Mouse (Mus musculus): ENCODE measurements around the gene Ucp2. TPM values are rescaled to one million over a fixed set of nuclear protein-coding genes. Genes with fewer than 3 reads are reported as not detected.
A peak's percentile ranks its signal among the peaks of the same experiment; 100 is the strongest.
"Not testable (repeated sequence)": the region's sequence is repeated elsewhere in the genome, so short reads cannot be mapped to it uniquely, and the experiment has no call there.

Gene Ucp2
- polyA plus RNA-seq, 1 experiment from 2014 or later = 208 TPM

DNA sequence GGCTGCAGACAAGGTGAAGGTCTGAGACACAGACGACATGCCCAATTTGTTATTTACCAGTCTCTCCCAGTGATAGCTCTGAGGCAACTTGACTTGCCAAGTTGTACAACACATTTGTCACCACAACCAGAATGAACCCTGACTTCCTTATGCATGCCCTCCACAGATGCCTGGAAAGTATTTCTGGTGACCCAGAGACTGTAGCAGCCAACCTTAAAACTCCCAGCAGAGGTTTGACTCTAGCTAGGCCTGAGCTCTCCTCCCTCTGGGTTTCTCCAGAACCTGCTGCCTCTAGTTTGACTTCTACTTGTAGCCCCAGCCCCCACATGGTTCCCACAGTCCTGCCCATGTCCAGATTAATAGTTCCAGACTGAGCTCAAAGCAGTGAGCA lies 21.7 kb upstream of the Ucp2 start:
- Histone ChIP-seq H3K36me3 (ENCODE audit: control insufficient read depth, insufficient read depth, low read length) (peaks cover 7% of the 10 kb centered on the region; the same call in 1 of the 2 replicates), H3K4me2 (replicated peaks; ENCODE audit: low read depth, low read length) (no peak overlapping the region), H3K27me3 (ENCODE audit: control insufficient read depth, insufficient read depth, low read length) (no peaks in the 10 kb centered on the region), H3K9me3 (ENCODE audit: control insufficient read depth, low read depth, low read length) (no peaks in the 10 kb centered on the region), H3K4me1 (ENCODE audit: control insufficient read depth, insufficient read depth, low read length) (no peaks in the 10 kb centered on the region; the same call in 1 of the 2 replicates), H3K9ac (replicated peaks; ENCODE audit: low read depth, low read length) (no peak overlapping the region), H3K27ac (ENCODE audit: low read length) (no peak overlapping the region), H3K4me3 (ENCODE audit: low read depth, low read length) (no peak overlapping the region)
- WGBS = 81% methylated on average over 1 of the region's 1 CpGs
- ATAC-seq (ENCODE audit: insufficient number of reproducible peaks, insufficient read depth, low FRiP score, low read depth) = no peak

- Histone ChIP-seq H3K4me3 (ENCODE audit: low read depth, low read length) (no peak within 1 kb of the TSS), H3K27ac (ENCODE audit: low read length) (no peak within 1 kb of the TSS), H3K36me3 (ENCODE audit: control insufficient read depth, insufficient read depth, low read length) (peaks cover 7% of the 10 kb centered on the region; the same call in 1 of the 2 replicates), H3K4me1 (ENCODE audit: control insufficient read depth, insufficient read depth, low read length) (no peaks in the 10 kb centered on the region), H3K9ac (replicated peaks; ENCODE audit: low read depth, low read length) (no peak within 1 kb of the TSS), H3K4me2 (replicated peaks; ENCODE audit: low read depth, low read length) (no peak within 1 kb of the TSS), H3K27me3 (ENCODE audit: control insufficient read depth, insufficient read depth, low read length) (no peaks in the 10 kb centered on the region), H3K9me3 (ENCODE audit: control insufficient read depth, low read depth, low read length) (no peaks in the 10 kb centered on the region)
- WGBS = 80% methylated on average over 6 of the region's 6 CpGs
- no peak for ATAC-seq (ENCODE audit: insufficient number of reproducible peaks, insufficient read depth, low FRiP score, low read depth)
These were observed 20.4 kb upstream of the Ucp2 start, which contains the start of gene Ucp3 for GRCm38 (mm10) chr7:100472777-100473176. Gene Ucp3, plus strand, starts transcription at chr7:100472990.

- WGBS = 78% methylated on average over 9 of the region's 9 CpGs
- no peak overlapping the region for H3K4me2 ChIP-seq (replicated peaks; ENCODE audit: low read depth, low read length)
- no peaks in the 10 kb centered on the region for H3K27me3 ChIP-seq (ENCODE audit: control insufficient read depth, insufficient read depth, low read length)
- H3K9me3 ChIP-seq (ENCODE audit: control insufficient read depth, low read depth, low read length) = no peaks in the 10 kb centered on the region
- ATAC-seq (ENCODE audit: insufficient number of reproducible peaks, insufficient read depth, low FRiP score, low read depth) = no peak
- H3K9ac ChIP-seq (replicated peaks; ENCODE audit: low read depth, low read length) = no peak overlapping the region
- H3K36me3 ChIP-seq (ENCODE audit: control insufficient read depth, insufficient read depth, low read length) = peaks cover 7% of the 10 kb centered on the region; the same call in 1 of the 2 replicates
- no peak overlapping the region for H3K27ac ChIP-seq (ENCODE audit: low read length)
- no peaks in the 10 kb centered on the region for H3K4me1 ChIP-seq (ENCODE audit: control insufficient read depth, insufficient read depth, low read length)
- H3K4me3 ChIP-seq (ENCODE audit: low read depth, low read length) = no peak overlapping the region
These were observed 19.2 kb upstream of the Ucp2 start for GRCm38 (mm10) chr7:100473846-100474454.

GRCm38 (mm10) chr7:100474680-100475079 lies 18.5 kb upstream of the Ucp2 start:
- H3K9me3 ChIP-seq (ENCODE audit: control insufficient read depth, low read depth, low read length) = no peaks in the 10 kb centered on the region
- H3K4me2 ChIP-seq (replicated peaks; ENCODE audit: low read depth, low read length) = no peak overlapping the region
- H3K4me1 ChIP-seq (ENCODE audit: control insufficient read depth, insufficient read depth, low read length) = no peaks in the 10 kb centered on the region
- ATAC-seq (ENCODE audit: insufficient number of reproducible peaks, insufficient read depth, low FRiP score, low read depth) = no peak
- WGBS = 35% methylated on average over 1 of the region's 1 CpGs
- no peak overlapping the region for H3K4me3 ChIP-seq (ENCODE audit: low read depth, low read length)
- no peaks in the 10 kb centered on the region for H3K36me3 ChIP-seq (ENCODE audit: control insufficient read depth, insufficient read depth, low read length)
- no peak overlapping the region for H3K9ac ChIP-seq (replicated peaks; ENCODE audit: low read depth, low read length)
- no peak overlapping the region for H3K27ac ChIP-seq (ENCODE audit: low read length)
- no peaks in the 10 kb centered on the region for H3K27me3 ChIP-seq (ENCODE audit: control insufficient read depth, insufficient read depth, low read length)

GRCm38 (mm10) chr7:100479100-100479822 lies 13.9 kb upstream of the Ucp2 start:
- ATAC-seq (ENCODE audit: insufficient number of reproducible peaks, insufficient read depth, low FRiP score, low read depth) = no peak
- WGBS = 69% methylated on average over 20 of the region's 20 CpGs
- no peak overlapping the region for H3K4me3 ChIP-seq (ENCODE audit: low read depth, low read length)
- H3K27ac ChIP-seq (ENCODE audit: low read length) = no peak overlapping the region
- H3K27me3 ChIP-seq (ENCODE audit: control insufficient read depth, insufficient read depth, low read length) = no peaks in the 10 kb centered on the region
- no peaks in the 10 kb centered on the region for H3K36me3 ChIP-seq (ENCODE audit: control insufficient read depth, insufficient read depth, low read length)
- no peaks in the 10 kb centered on the region for H3K4me1 ChIP-seq (ENCODE audit: control insufficient read depth, insufficient read depth, low read length)
- no peaks in the 10 kb centered on the region for H3K9me3 ChIP-seq (ENCODE audit: control insufficient read depth, low read depth, low read length)
- no peak overlapping the region for H3K9ac ChIP-seq (replicated peaks; ENCODE audit: low read depth, low read length)
- no peak overlapping the region for H3K4me2 ChIP-seq (replicated peaks; ENCODE audit: low read depth, low read length)

- H3K4me2 ChIP-seq (replicated peaks; ENCODE audit: low read depth, low read length) = no peak overlapping the region
- H3K4me3 ChIP-seq (ENCODE audit: low read depth, low read length) = no peak overlapping the region
- H3K9me3 ChIP-seq (ENCODE audit: control insufficient read depth, low read depth, low read length) = no peaks in the 10 kb centered on the region
- no peak overlapping the region for H3K9ac ChIP-seq (replicated peaks; ENCODE audit: low read depth, low read length)
- ATAC-seq (ENCODE audit: insufficient number of reproducible peaks, insufficient read depth, low FRiP score, low read depth) = peak; percentile 70; the same call in 1 of the 2 replicates
- no peak overlapping the region for H3K27ac ChIP-seq (ENCODE audit: low read length)
- WGBS = 65% methylated on average over 15 of the region's 15 CpGs
- no peaks in the 10 kb centered on the region for H3K4me1 ChIP-seq (ENCODE audit: control insufficient read depth, insufficient read depth, low read length)
- H3K27me3 ChIP-seq (ENCODE audit: control insufficient read depth, insufficient read depth, low read length) = no peaks in the 10 kb centered on the region
- H3K36me3 ChIP-seq (ENCODE audit: control insufficient read depth, insufficient read depth, low read length) = no peaks in the 10 kb centered on the region
These were observed 13.3 kb upstream of the Ucp2 start for GRCm38 (mm10) chr7:100479823-100480164.

DNA sequence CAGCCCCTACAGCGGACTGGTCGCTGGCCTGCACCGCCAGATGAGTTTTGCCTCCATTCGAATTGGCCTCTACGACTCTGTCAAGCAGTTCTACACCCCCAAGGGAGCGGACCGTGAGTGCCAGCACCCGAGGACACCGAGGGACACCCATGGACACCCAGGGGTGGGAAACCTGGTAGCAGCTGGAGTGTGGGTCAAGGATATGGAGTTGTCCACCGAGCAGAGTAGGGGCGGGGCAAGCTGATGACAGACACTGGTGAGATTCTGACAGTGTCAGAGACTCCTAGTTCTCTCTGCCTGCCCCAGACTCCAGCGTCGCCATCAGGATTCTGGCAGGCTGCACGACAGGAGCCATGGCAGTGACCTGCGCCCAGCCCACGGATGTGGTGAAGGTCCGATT lies 13.0 kb upstream of the Ucp2 start:
- no peak for ATAC-seq (ENCODE audit: insufficient number of reproducible peaks, insufficient read depth, low FRiP score, low read depth)
- 81% methylated on average over 17 of the region's 17 CpGs for WGBS
- Histone ChIP-seq H3K4me2 (replicated peaks; ENCODE audit: low read depth, low read length) (no peak overlapping the region), H3K4me3 (ENCODE audit: low read depth, low read length) (no peak overlapping the region), H3K4me1 (ENCODE audit: control insufficient read depth, insufficient read depth, low read length) (no peaks in the 10 kb centered on the region), H3K36me3 (ENCODE audit: control insufficient read depth, insufficient read depth, low read length) (no peaks in the 10 kb centered on the region), H3K27me3 (ENCODE audit: control insufficient read depth, insufficient read depth, low read length) (no peaks in the 10 kb centered on the region), H3K27ac (ENCODE audit: low read length) (no peak overlapping the region), H3K9ac (replicated peaks; ENCODE audit: low read depth, low read length) (no peak overlapping the region), H3K9me3 (ENCODE audit: control insufficient read depth, low read depth, low read length) (no peaks in the 10 kb centered on the region)

DNA sequence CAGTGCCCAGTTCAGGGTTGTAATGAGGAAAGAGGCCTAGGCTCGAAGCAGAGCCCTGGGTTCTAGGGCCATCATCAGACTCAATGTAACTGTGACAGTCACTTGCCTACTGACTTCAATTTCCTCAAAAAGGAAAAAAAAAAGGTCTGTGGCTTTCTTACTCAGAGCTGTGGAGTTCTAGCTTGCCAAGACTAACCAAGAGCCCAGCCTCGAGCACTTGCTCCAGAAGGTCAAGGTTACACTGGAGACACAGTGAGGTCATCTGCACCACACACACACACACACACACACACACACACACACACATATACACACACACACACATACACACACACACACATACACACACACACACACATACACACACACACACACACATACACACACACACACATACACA lies 11.1 kb upstream of the Ucp2 start:
- not testable (repeated sequence) for H3K9ac ChIP-seq (replicated peaks; ENCODE audit: low read depth, low read length); H3K36me3 ChIP-seq (ENCODE audit: control insufficient read depth, insufficient read depth, low read length); H3K27ac ChIP-seq (ENCODE audit: low read length); ATAC-seq (ENCODE audit: insufficient number of reproducible peaks, insufficient read depth, low FRiP score, low read depth); H3K4me3 ChIP-seq (ENCODE audit: low read depth, low read length); H3K4me2 ChIP-seq (replicated peaks; ENCODE audit: low read depth, low read length); H3K27me3 ChIP-seq (ENCODE audit: control insufficient read depth, insufficient read depth, low read length); H3K9me3 ChIP-seq (ENCODE audit: control insufficient read depth, low read depth, low read length); H3K4me1 ChIP-seq (ENCODE audit: control insufficient read depth, insufficient read depth, low read length)
- WGBS = 93% methylated on average over 2 of the region's 2 CpGs
